ENCODE assay signal across 9 mouse cellular contexts in genomic region chr4:148805811-148806747, GRCm38 (mm10). TPM values are rescaled to one million over a fixed set of nuclear protein-coding genes. Genes with fewer than 3 reads are reported as not detected.
DNase-seq lines count a peak whose midpoint lies in the region; ATAC-seq and TF ChIP-seq lines count a peak whose summit lies in the region.
"Had no signal": no experiment of that assay in that cellular context is flagged by ENCODE, and none has a peak within 500 bp of the region (broad histone marks: within the 10 kb centered on the region; RNA-seq: fewer than 3 reads in every experiment).

No protein-coding gene starts in this region.

- no peak for TF ChIP-seq CTCF in thymus, adult 2 months (IDR thresholded peaks at IDR 0.05; ENCODE audit: borderline replicate concordance, control insufficient read depth, extremely low read depth, insufficient read depth, low read length, poor library complexity)

- H3K9me3 ChIP-seq in kidney, embryonic 15.5 days (replicated peaks) = no peaks in the 10 kb centered on the region
- H3K9me3 ChIP-seq in midbrain, embryonic 11.5 days (ENCODE audit: control insufficient read depth, low read length) = no peaks in the 10 kb centered on the region

- H3K9ac ChIP-seq in kidney, embryonic 15.5 days = peak overlapping the region; percentile 66
- H3K9ac ChIP-seq in midbrain, embryonic 11.5 days (ENCODE audit: low read length) = peak overlapping the region; percentile 41; the same call in 1 of the 2 replicates

- no peaks in the 10 kb centered on the region for H3K4me1 ChIP-seq in thymus, adult 2 months (replicated peaks; ENCODE audit: control insufficient read depth, insufficient read depth, low read length)
- H3K4me1 ChIP-seq in kidney, embryonic 15.5 days = peaks cover 77% of the 10 kb centered on the region
- peaks cover 44% of the 10 kb centered on the region for H3K4me1 ChIP-seq in midbrain, embryonic 11.5 days (ENCODE audit: control insufficient read depth, insufficient read depth, low read length)

- H3K4me3 ChIP-seq in thymus, adult 2 months (ENCODE audit: control insufficient read depth, insufficient read depth, low read length) = 0 out of 2 replicates have a peak overlapping the region, but pooled peaks have one; percentile 8
- H3K4me3 ChIP-seq in kidney, embryonic 15.5 days (replicated peaks) = peak overlapping the region; percentile 78
- H3K4me3 ChIP-seq in midbrain, embryonic 11.5 days (ENCODE audit: low read depth, low read length) = peak overlapping the region; percentile 55

- no peaks in the 10 kb centered on the region for H3K36me3 ChIP-seq in thymus, adult 2 months (ENCODE audit: control insufficient read depth, insufficient read depth, low read length)
- no peaks in the 10 kb centered on the region for H3K36me3 ChIP-seq in kidney, embryonic 15.5 days
- no peaks in the 10 kb centered on the region for H3K36me3 ChIP-seq in midbrain, embryonic 11.5 days (ENCODE audit: control insufficient read depth, insufficient read depth, low read length)

- H3K27me3 ChIP-seq in thymus, adult 2 months (ENCODE audit: control insufficient read depth, insufficient read depth, low read length) = peaks cover 20% of the 10 kb centered on the region
- H3K27me3 ChIP-seq in kidney, embryonic 15.5 days = peaks cover 75% of the 10 kb centered on the region
- peaks cover 89% of the 10 kb centered on the region for H3K27me3 ChIP-seq in midbrain, embryonic 11.5 days (ENCODE audit: control insufficient read depth, insufficient read depth, low read length)

- intact Hi-C loops in gastrocnemius, postnatal 14 days (cut with DNase I; ENCODE audit: low total_unique reads) = no loop called here

- peak overlapping the region; percentile 99 for H3K4me2 ChIP-seq in kidney, embryonic 15.5 days
- peak overlapping the region; percentile 94 for H3K4me2 ChIP-seq in midbrain, embryonic 11.5 days

- H3K27ac ChIP-seq in thymus, adult 2 months (ENCODE audit: control insufficient read depth, insufficient read depth, low read length) = no peak overlapping the region
- H3K27ac ChIP-seq in kidney, embryonic 15.5 days = peak overlapping the region; percentile 67; the same call in 1 of the 2 replicates
- no peak overlapping the region for H3K27ac ChIP-seq in midbrain, embryonic 11.5 days (ENCODE audit: low read depth, low read length)
- H3K27ac ChIP-seq: macrophage had no signal

- no peak for TF ChIP-seq POLR2A in thymus, adult 2 months (IDR thresholded peaks at IDR 0.05; ENCODE audit: control insufficient read depth, extremely low read depth, insufficient read depth, low read length, poor library complexity)

- WGBS in thymus, adult 2 months = 3% methylated on average over 64 of the region's 64 CpGs
- under 1% methylated on average over 62 of the region's 64 CpGs for WGBS in kidney, embryonic 15.5 days
- WGBS in midbrain, embryonic 11.5 days = under 1% methylated on average over 62 of the region's 64 CpGs

- no peak for ATAC-seq in kidney, embryonic 15.5 days (replicated peaks; ENCODE audit: low FRiP score)
- ATAC-seq in midbrain, embryonic 11.5 days (ENCODE audit: low FRiP score) = no peak
- no peak for ATAC-seq in frontal cortex, adult (ENCODE audit: low TSS enrichment)

- no peak for DNase-seq in thymus, adult 2 months
- DNase-seq in thymus, postnatal 36 days = no peak
- DNase-seq in gastrocnemius, postnatal 14 days = peak; percentile 50
- DNase-seq in midbrain, embryonic 11.5 days (ENCODE audit: low spot score, missing footprints) = peak; percentile 96
- DNase-seq in frontal cortex, postnatal 14 days (ENCODE audit: low spot score in 2 of 2) = no peak
- DNase-seq in natural killer cell, adult 2 months (ENCODE audit: low spot score in 2 of 2) = no peak

RNA-seq across cellular contexts. Expression of gene Casz1, which starts 1.9 kb away (rescaled TPM):
- 5.3 and 5.8 TPM in 2 replicates for polyA plus RNA-seq in thymus, adult 2 months (2012; rRNA removed)
- 10 to 100 TPM; 31.2 to 32.9 TPM for total RNA-seq in gastrocnemius, postnatal 14 days (2021)
- 7.1 and 7.3 TPM in 2 replicates for polyA plus RNA-seq in kidney, embryonic 15.5 days (2015; fragmentation: Nextera tagmentation; extraction: Ambion mirVana)
- 1.6 TPM in 2 replicates for polyA plus RNA-seq in midbrain, embryonic 11.5 days (2014; fragmentation: Nextera tagmentation; extraction: Ambion mirVana)

Comparison
In these comparisons a context has a peak if more than half of its experiments do, and no peak if none do; other contexts are left out.
1. DNase-seq: peak in gastrocnemius, postnatal 14 days (single experiment) and midbrain, embryonic 11.5 days (single experiment); none in thymus, adult 2 months (single experiment), thymus, postnatal 36 days (0 of 2), frontal cortex, postnatal 14 days (0 of 2) and natural killer cell, adult 2 months (0 of 2).
2. H3K4me3 ChIP-seq: peak in every context shown above with its lines; median percentile 78 in kidney, embryonic 15.5 days; 55 in midbrain, embryonic 11.5 days; 8 in thymus, adult 2 months.